Mouse (Mus musculus) midbrain, embryonic 11.5 days (tissue): ENCODE measurements around the gene Meis2. TPM values are rescaled to one million over a fixed set of nuclear protein-coding genes. Genes with fewer than 3 reads are reported as not detected.

ENCODE experiments used
- ATAC-seq: fragments of 200-750 bp; cut with Nextera tagmentation; 2 replicates; pipeline ENCODE4 v1.8.0; 2017; ENCODE audit warnings: moderate TSS enrichment, moderate library complexity; ENCODE audit not compliant: low FRiP score
- DNase-seq: peaks from one replicate; pipeline ENCODE4 v3.0.0; 2015; ENCODE audit warnings: low spot score; ENCODE audit errors: missing footprints
- H3K27ac ChIP-seq: fragments of 300-500 bp; sonication (generic); 2 replicates; pipeline ENCODE4 v1.5.1; 2014; ENCODE audit warnings: low read depth, low read length
- H3K27me3 ChIP-seq: fragments of 300-500 bp; sonication (generic); 2 replicates; pipeline ENCODE4 v1.6.1; 2014; ENCODE audit warnings: mild to moderate bottlenecking, low read length, moderate library complexity, mixed read lengths; ENCODE audit not compliant: control insufficient read depth, insufficient read depth
- H3K36me3 ChIP-seq: fragments of 300-500 bp; sonication (generic); 2 replicates; pipeline ENCODE4 v1.6.1; 2014; ENCODE audit warnings: mild to moderate bottlenecking, low read length, moderate library complexity, mixed read lengths; ENCODE audit not compliant: control insufficient read depth, insufficient read depth
- H3K4me1 ChIP-seq: fragments of 300-500 bp; sonication (generic); 2 replicates; pipeline ENCODE4 v1.6.1; 2014; ENCODE audit warnings: low read length; ENCODE audit not compliant: control insufficient read depth, insufficient read depth
- H3K4me2 ChIP-seq: fragments of 300-500 bp; sonication (generic); 2 replicates; pipeline ENCODE4 v1.6.1; 2014; ENCODE audit warnings: mild to moderate bottlenecking, moderate library complexity
- H3K4me3 ChIP-seq: fragments of 300-500 bp; sonication (generic); 2 replicates; pipeline ENCODE4 v1.5.1; 2014; ENCODE audit warnings: low read depth, low read length
- H3K9ac ChIP-seq: fragments of 300-500 bp; sonication (generic); 2 replicates; pipeline ENCODE4 v1.6.1; 2014; ENCODE audit warnings: low read length
- H3K9me3 ChIP-seq: fragments of 300-500 bp; sonication (generic); 2 replicates; pipeline ENCODE4 v1.6.1; 2016; ENCODE audit warnings: low read length; ENCODE audit not compliant: control insufficient read depth
- WGBS: fragments of 180-500 bp; shearing (Covaris S2); extraction: QIAGEN DNeasy Blood & Tissue Kit; methylation state at CpG from one replicate; pipeline ENCODE4 v1.1.7; 2014; 5-methylcytosine and 5-hydroxymethylcytosine counted together
- polyA plus RNA-seq: library from polyadenylated mRNA; unstranded; fragments of >200 nt; fragmentation: Nextera tagmentation; extraction: Ambion mirVana; gene quantifications from 2 replicates; pipeline ENCODE4 v1.2.1, GENCODE M21; 2014

Meis2 gene
- polyA plus RNA-seq, 1 experiment from 2014 or later, result 52.2 TPM

DNA sequence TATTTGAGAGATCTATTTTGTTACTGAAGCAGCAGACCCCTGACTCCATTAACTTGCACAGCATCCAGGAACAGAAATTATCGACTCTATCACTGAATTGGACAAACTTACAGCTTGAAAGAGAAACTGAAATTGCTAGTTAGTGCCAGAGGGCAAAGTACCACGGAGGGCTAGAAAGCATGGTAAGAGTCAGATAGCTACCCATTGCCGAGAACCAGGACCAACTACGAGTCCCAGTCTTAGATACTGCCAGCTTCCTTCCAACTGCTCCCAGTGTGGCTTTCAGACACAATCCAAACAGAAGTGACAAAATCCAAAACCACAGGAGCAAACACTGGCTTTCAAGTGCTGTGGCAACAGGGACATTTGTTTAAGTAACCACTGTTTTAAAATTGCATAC, 81.2 kb downstream of the Meis2 start:
- H3K9ac ChIP-seq, result no peak overlapping the region
- H3K27me3 ChIP-seq, result no peaks in the 10 kb centered on the region
- no peak overlapping the region for H3K4me2 ChIP-seq
- H3K9me3 ChIP-seq, result no peaks in the 10 kb centered on the region
- no peak overlapping the region for H3K4me3 ChIP-seq
- ATAC-seq, result no peak
- 89% methylated on average over 4 of the region's 4 CpGs for WGBS
- no peak overlapping the region for H3K27ac ChIP-seq
- H3K36me3 ChIP-seq, result no peaks in the 10 kb centered on the region
- DNase-seq, result no peak
- H3K4me1 ChIP-seq, result 0 out of 2 replicates have a peak, but pooled peaks cover 4% of the 10 kb centered on the region

- Histone ChIP-seq H3K9me3 (no peaks in the 10 kb centered on the region), H3K4me2 (no peak overlapping the region), H3K4me3 (no peak overlapping the region), H3K36me3 (no peaks in the 10 kb centered on the region), H3K9ac (no peak overlapping the region), H3K27me3 (no peaks in the 10 kb centered on the region), H3K4me1 (0 out of 2 replicates have a peak, but pooled peaks cover 4% of the 10 kb centered on the region), H3K27ac (no peak overlapping the region)
- no peak for DNase-seq
- peak; percentile 53 for ATAC-seq
Observed at GRCm38 (mm10) chr2:115980490-115980889, 85.1 kb downstream of the Meis2 start.

GRCm38 (mm10) chr2:115979683-115980476, 85.8 kb downstream of the Meis2 start:
- H3K4me2 ChIP-seq, result no peak overlapping the region
- H3K4me3 ChIP-seq, result no peak overlapping the region
- H3K27ac ChIP-seq, result no peak overlapping the region; the same call in 1 of the 2 replicates
- ATAC-seq (peak; percentile 86), DNase-seq (peak; percentile 93)
- no peak overlapping the region for H3K9ac ChIP-seq
- no peaks in the 10 kb centered on the region for H3K36me3 ChIP-seq
- H3K27me3 ChIP-seq, result no peaks in the 10 kb centered on the region
- H3K4me1 ChIP-seq, result 0 out of 2 replicates have a peak, but pooled peaks cover 4% of the 10 kb centered on the region
- WGBS, result 65% methylated on average over 14 of the region's 14 CpGs
- H3K9me3 ChIP-seq, result no peaks in the 10 kb centered on the region

GRCm38 (mm10) chr2:115978666-115979065, 87.0 kb downstream of the Meis2 start:
- Histone ChIP-seq H3K9me3 (no peaks in the 10 kb centered on the region), H3K4me2 (no peak overlapping the region), H3K27me3 (no peaks in the 10 kb centered on the region), H3K4me3 (no peak overlapping the region), H3K27ac (no peak overlapping the region), H3K4me1 (0 out of 2 replicates have a peak, but pooled peaks cover 4% of the 10 kb centered on the region), H3K36me3 (no peaks in the 10 kb centered on the region), H3K9ac (no peak overlapping the region)
- no peak for DNase-seq
- 72% methylated on average over 5 of the region's 5 CpGs for WGBS
- no peak for ATAC-seq

GRCm38 (mm10) chr2:115971296-115971805, 94.3 kb downstream of the Meis2 start:
- DNase-seq (no peak), ATAC-seq (no peak)
- Histone ChIP-seq H3K4me2 (no peak overlapping the region), H3K27me3 (no peaks in the 10 kb centered on the region), H3K4me3 (no peak overlapping the region), H3K9me3 (no peaks in the 10 kb centered on the region), H3K27ac (no peak overlapping the region), H3K4me1 (no peaks in the 10 kb centered on the region), H3K9ac (no peak overlapping the region), H3K36me3 (no peaks in the 10 kb centered on the region; the same call in 1 of the 2 replicates)
- 91% methylated on average over 3 of the region's 3 CpGs for WGBS

GRCm38 (mm10) chr2:115970091-115970820, 95.4 kb downstream of the Meis2 start:
- Histone ChIP-seq H3K27ac (no peak overlapping the region), H3K9ac (no peak overlapping the region), H3K4me2 (no peak overlapping the region), H3K4me1 (no peaks in the 10 kb centered on the region), H3K9me3 (no peaks in the 10 kb centered on the region), H3K27me3 (no peaks in the 10 kb centered on the region), H3K4me3 (no peak overlapping the region), H3K36me3 (no peaks in the 10 kb centered on the region; the same call in 1 of the 2 replicates)
- ATAC-seq (no peak), DNase-seq (no peak)
- WGBS, result 91% methylated on average over 9 of the region's 9 CpGs

DNA sequence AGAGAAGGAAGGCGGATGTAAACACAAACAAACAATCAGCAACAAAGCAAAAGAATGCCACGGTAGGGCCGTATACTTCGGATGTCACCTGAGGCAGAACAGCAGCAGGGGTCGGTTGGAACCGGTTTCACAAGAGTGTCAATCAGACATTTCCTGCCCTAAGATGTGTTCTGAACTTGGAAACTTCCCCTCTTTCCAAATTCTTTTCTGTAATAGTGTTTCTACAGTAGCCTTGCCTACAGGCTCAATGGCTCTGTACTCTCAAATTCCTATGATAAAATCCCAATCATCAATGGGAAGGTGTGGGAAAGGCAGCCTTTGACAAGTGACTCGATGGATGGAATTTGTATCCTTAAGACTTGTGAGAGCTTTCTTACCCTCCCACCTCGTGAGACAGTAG, 96.4 kb downstream of the Meis2 start:
- Histone ChIP-seq H3K4me3 (no peak overlapping the region), H3K27ac (no peak overlapping the region), H3K4me1 (no peaks in the 10 kb centered on the region), H3K9ac (no peak overlapping the region), H3K36me3 (no peaks in the 10 kb centered on the region; the same call in 1 of the 2 replicates), H3K4me2 (no peak overlapping the region), H3K27me3 (no peaks in the 10 kb centered on the region), H3K9me3 (no peaks in the 10 kb centered on the region)
- DNase-seq, result no peak
- 79% methylated on average over 8 of the region's 8 CpGs for WGBS
- ATAC-seq, result no peak

- Histone ChIP-seq H3K27ac (no peak overlapping the region), H3K9me3 (no peaks in the 10 kb centered on the region), H3K27me3 (no peaks in the 10 kb centered on the region), H3K9ac (no peak overlapping the region), H3K36me3 (no peaks in the 10 kb centered on the region), H3K4me3 (no peak overlapping the region), H3K4me1 (peaks cover 3% of the 10 kb centered on the region; the same call in 1 of the 2 replicates), H3K4me2 (no peak overlapping the region)
- WGBS, result 91% methylated on average over 3 of the region's 3 CpGs
- ATAC-seq (no peak), DNase-seq (no peak)
Observed at GRCm38 (mm10) chr2:115964911-115965310, 100.7 kb downstream of the Meis2 start.
